ENCODE assay signal across 19 mouse cellular contexts in the genomic region with DNA sequence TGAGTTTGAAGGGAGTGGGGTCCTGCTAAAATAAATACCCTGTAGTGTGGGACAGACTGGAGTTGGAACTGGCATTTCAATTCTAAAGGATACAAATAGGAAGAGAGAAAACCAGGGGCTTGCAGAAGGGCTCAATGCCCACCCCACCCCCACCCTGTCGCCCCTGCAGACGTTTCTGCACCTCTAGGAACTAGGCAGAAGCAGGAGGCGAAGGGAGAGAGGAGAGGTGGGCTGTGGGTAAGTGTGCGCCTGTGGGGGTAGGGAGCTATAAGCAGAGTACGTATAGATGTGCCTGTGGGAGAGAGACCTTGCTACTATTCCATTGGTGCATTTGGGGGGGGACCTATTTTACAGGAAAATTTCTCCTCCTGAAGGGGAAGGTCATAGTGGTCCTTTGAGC. TPM values are rescaled to one million over a fixed set of nuclear protein-coding genes. Genes with fewer than 3 reads are reported as not detected.
DNase-seq lines count a peak whose midpoint lies in the region; ATAC-seq lines count a peak whose summit lies in the region.
"Had no signal": no experiment of that assay in that cellular context is flagged by ENCODE, and none has a peak within 500 bp of the region (broad histone marks: within the 10 kb centered on the region; RNA-seq: fewer than 3 reads in every experiment).

No protein-coding gene starts in this region.

- H3K36me3 ChIP-seq in kidney, embryonic 15.5 days = peaks cover 23% of the 10 kb centered on the region
- no peaks in the 10 kb centered on the region for H3K36me3 ChIP-seq in embryonic facial prominence, embryonic 10.5 days (replicated peaks)
- H3K36me3 ChIP-seq in hindbrain, embryonic 14.5 days (replicated peaks; ENCODE audit: control insufficient read depth, insufficient read depth) = 0 out of 2 replicates have a peak, but pooled peaks cover 2% of the 10 kb centered on the region
- H3K36me3 ChIP-seq in neural tube, embryonic 12.5 days = peaks cover 27% of the 10 kb centered on the region
- no peaks in the 10 kb centered on the region for H3K36me3 ChIP-seq in forebrain, embryonic 13.5 days (ENCODE audit: poor library complexity, severe bottlenecking)
- H3K36me3 ChIP-seq: heart, embryonic 12.5 days; liver, embryonic 15.5 days; midbrain, embryonic 10.5 days had no signal

- DNase-seq in kidney, adult 8-10 months = no peak
- no peak for DNase-seq in embryonic facial prominence, embryonic 10.5 days (ENCODE audit: low spot score)
- no peak for DNase-seq in hindbrain, embryonic 14.5 days (ENCODE audit: low spot score)
- no peak for DNase-seq in layer of hippocampus, postnatal 14 days (ENCODE audit: low spot score in 2 of 2)
- DNase-seq in cerebellum, postnatal 14 days = no peak
- DNase-seq: adrenal gland, adult 8-10 months; cerebellum, adult 2 months; embryo, embryonic 11 days; gastrocnemius, postnatal 10 days had no signal

- H3K27ac ChIP-seq in kidney, embryonic 15.5 days = peak overlapping the region; percentile 100
- no peak overlapping the region for H3K27ac ChIP-seq in embryonic facial prominence, embryonic 10.5 days (replicated peaks)
- peak overlapping the region; percentile 99 for H3K27ac ChIP-seq in hindbrain, embryonic 14.5 days
- peak overlapping the region; percentile 100 for H3K27ac ChIP-seq in neural tube, embryonic 12.5 days
- no peak overlapping the region for H3K27ac ChIP-seq in forebrain, embryonic 13.5 days
- H3K27ac ChIP-seq: liver, embryonic 15.5 days; midbrain, embryonic 10.5 days had no signal

- no peaks in the 10 kb centered on the region for H3K27me3 ChIP-seq in kidney, embryonic 15.5 days
- H3K27me3 ChIP-seq in embryonic facial prominence, embryonic 10.5 days (replicated peaks; ENCODE audit: low read depth, poor library complexity, severe bottlenecking) = peaks cover 100% of the 10 kb centered on the region
- H3K27me3 ChIP-seq in hindbrain, embryonic 14.5 days (ENCODE audit: control insufficient read depth, insufficient read depth, low read length) = peaks cover 84% of the 10 kb centered on the region
- H3K27me3 ChIP-seq in neural tube, embryonic 12.5 days (replicated peaks) = no peaks in the 10 kb centered on the region
- H3K27me3 ChIP-seq in forebrain, embryonic 13.5 days = peaks cover 100% of the 10 kb centered on the region

- H3K4me1 ChIP-seq in kidney, embryonic 15.5 days = peaks cover 99% of the 10 kb centered on the region
- peaks cover 9% of the 10 kb centered on the region for H3K4me1 ChIP-seq in embryonic facial prominence, embryonic 10.5 days
- H3K4me1 ChIP-seq in hindbrain, embryonic 14.5 days (replicated peaks; ENCODE audit: control insufficient read depth, insufficient read depth, low read length) = no peaks in the 10 kb centered on the region
- H3K4me1 ChIP-seq in neural tube, embryonic 12.5 days = peaks cover 82% of the 10 kb centered on the region
- H3K4me1 ChIP-seq in forebrain, embryonic 13.5 days = no peaks in the 10 kb centered on the region
- H3K4me1 ChIP-seq: liver, embryonic 15.5 days had no signal

- no peak for ATAC-seq in kidney, embryonic 15.5 days (replicated peaks; ENCODE audit: low FRiP score)
- ATAC-seq in hindbrain, embryonic 14.5 days (ENCODE audit: low FRiP score) = peak; percentile 68
- peak; percentile 54; the same call in 1 of the 2 replicates for ATAC-seq in neural tube, embryonic 12.5 days (ENCODE audit: low FRiP score, low read depth)
- ATAC-seq in forebrain, embryonic 13.5 days = no peak

- 30% methylated on average over 5 of the region's 5 CpGs for WGBS in kidney, embryonic 15.5 days
- WGBS in embryonic facial prominence, embryonic 10.5 days = 2% methylated on average over 5 of the region's 5 CpGs
- WGBS in hindbrain, embryonic 14.5 days = 4% methylated on average over 5 of the region's 5 CpGs
- WGBS in neural tube, embryonic 12.5 days = 7% methylated on average over 5 of the region's 5 CpGs
- 3% methylated on average over 5 of the region's 5 CpGs for WGBS in forebrain, embryonic 13.5 days

- H3K4me3 ChIP-seq in kidney, embryonic 15.5 days (replicated peaks) = peak overlapping the region; percentile 80
- 0 out of 2 replicates have a peak overlapping the region, but pooled peaks have one; percentile 1 for H3K4me3 ChIP-seq in embryonic facial prominence, embryonic 10.5 days
- peak overlapping the region; percentile 48 for H3K4me3 ChIP-seq in hindbrain, embryonic 14.5 days (replicated peaks; ENCODE audit: low read length)
- peak overlapping the region; percentile 65 for H3K4me3 ChIP-seq in neural tube, embryonic 12.5 days
- no peak overlapping the region for H3K4me3 ChIP-seq in forebrain, embryonic 13.5 days
- H3K4me3 ChIP-seq: erythroblast, embryonic 14.5 days; heart, embryonic 12.5 days; liver, embryonic 15.5 days; midbrain, embryonic 10.5 days had no signal

- H3K9ac ChIP-seq in kidney, embryonic 15.5 days = peak overlapping the region; percentile 55
- H3K9ac ChIP-seq in hindbrain, embryonic 14.5 days = peak overlapping the region; percentile 97
- peak overlapping the region; percentile 100 for H3K9ac ChIP-seq in neural tube, embryonic 12.5 days
- no peak overlapping the region for H3K9ac ChIP-seq in forebrain, embryonic 13.5 days
- H3K9ac ChIP-seq: heart, embryonic 12.5 days; liver, embryonic 15.5 days had no signal

- no peaks in the 10 kb centered on the region for H3K9me3 ChIP-seq in kidney, embryonic 15.5 days (replicated peaks)
- no peaks in the 10 kb centered on the region for H3K9me3 ChIP-seq in embryonic facial prominence, embryonic 10.5 days
- H3K9me3 ChIP-seq in hindbrain, embryonic 14.5 days (ENCODE audit: control insufficient read depth, low read length) = no peaks in the 10 kb centered on the region
- H3K9me3 ChIP-seq in neural tube, embryonic 12.5 days = no peaks in the 10 kb centered on the region
- no peaks in the 10 kb centered on the region for H3K9me3 ChIP-seq in forebrain, embryonic 13.5 days (replicated peaks)
- H3K9me3 ChIP-seq: heart, embryonic 12.5 days; liver, embryonic 15.5 days; midbrain, embryonic 10.5 days had no signal

- H3K4me2 ChIP-seq in kidney, embryonic 15.5 days = peak overlapping the region; percentile 90
- peak overlapping the region; percentile 77 for H3K4me2 ChIP-seq in hindbrain, embryonic 14.5 days (replicated peaks)
- H3K4me2 ChIP-seq in neural tube, embryonic 12.5 days (replicated peaks) = peak overlapping the region; percentile 100
- no peak overlapping the region for H3K4me2 ChIP-seq in forebrain, embryonic 13.5 days
- H3K4me2 ChIP-seq: heart, embryonic 12.5 days; liver, embryonic 15.5 days had no signal

RNA-seq across cellular contexts. Expression of a gene that starts 4.6 kb away (rescaled TPM):
- polyA plus RNA-seq in kidney, embryonic 15.5 days (2015; fragmentation: Nextera tagmentation; extraction: Ambion mirVana) = 4.4 and 4.5 TPM in 2 replicates
- polyA plus RNA-seq in embryonic facial prominence, embryonic 10.5 days (2016; fragmentation: Nextera tagmentation; extraction: Ambion mirVana) = 0.69 and 3.4 TPM in 2 replicates
- polyA plus RNA-seq in hindbrain, embryonic 14.5 days (2014; fragmentation: Nextera tagmentation; extraction: Ambion mirVana) = 12.8 and 17.2 TPM in 2 replicates
- 21.2 and 26.5 TPM in 2 replicates for polyA plus RNA-seq in neural tube, embryonic 12.5 days (2016; fragmentation: Nextera tagmentation; extraction: Ambion mirVana)
- not detected in 2 replicates for polyA plus RNA-seq in forebrain, embryonic 13.5 days (2015; fragmentation: Nextera tagmentation; extraction: Ambion mirVana)
- total RNA-seq in layer of hippocampus, postnatal 14 days (2021) = not detected
- total RNA-seq: layer of hippocampus, adult 8-10 months; left cerebral cortex, postnatal 14 days had no signal
- polyA plus RNA-seq: C2C12; erythroblast, embryonic 14.5 days; midbrain, embryonic 10.5 days had no signal

RNA-seq across cellular contexts. Expression of a gene that starts 9.7 kb away (rescaled TPM):
- 6.4 and 7.1 TPM in 2 replicates for polyA plus RNA-seq in kidney, embryonic 15.5 days (2015; fragmentation: Nextera tagmentation; extraction: Ambion mirVana)
- polyA plus RNA-seq in embryonic facial prominence, embryonic 10.5 days (2016; fragmentation: Nextera tagmentation; extraction: Ambion mirVana) = 0.09 and 0.23 TPM in 2 replicates
- 4.0 and 5.4 TPM in 2 replicates for polyA plus RNA-seq in hindbrain, embryonic 14.5 days (2014; fragmentation: Nextera tagmentation; extraction: Ambion mirVana)
- 10.2 and 15.1 TPM in 2 replicates for polyA plus RNA-seq in neural tube, embryonic 12.5 days (2016; fragmentation: Nextera tagmentation; extraction: Ambion mirVana)
- polyA plus RNA-seq in forebrain, embryonic 13.5 days (2015; fragmentation: Nextera tagmentation; extraction: Ambion mirVana) = not detected in 2 replicates
- not detected for total RNA-seq in layer of hippocampus, postnatal 14 days (2021)
- total RNA-seq: left cerebral cortex, postnatal 14 days had no signal
- polyA plus RNA-seq: erythroblast, embryonic 14.5 days; midbrain, embryonic 10.5 days had no signal

RNA-seq across cellular contexts. Expression of a gene that starts 22.6 kb away (rescaled TPM):
- 45.7 and 45.9 TPM in 2 replicates for polyA plus RNA-seq in kidney, embryonic 15.5 days (2015; fragmentation: Nextera tagmentation; extraction: Ambion mirVana)
- polyA plus RNA-seq in embryonic facial prominence, embryonic 10.5 days (2016; fragmentation: Nextera tagmentation; extraction: Ambion mirVana) = 5.8 and 17.0 TPM in 2 replicates
- 39.5 and 42.9 TPM in 2 replicates for polyA plus RNA-seq in hindbrain, embryonic 14.5 days (2014; fragmentation: Nextera tagmentation; extraction: Ambion mirVana)
- polyA plus RNA-seq in neural tube, embryonic 12.5 days (2016; fragmentation: Nextera tagmentation; extraction: Ambion mirVana) = 109 and 119 TPM in 2 replicates
- polyA plus RNA-seq in forebrain, embryonic 13.5 days (2015; fragmentation: Nextera tagmentation; extraction: Ambion mirVana) = not detected in 2 replicates
- not detected for total RNA-seq in layer of hippocampus, postnatal 14 days (2021)
- total RNA-seq: layer of hippocampus, adult 8-10 months; left cerebral cortex, postnatal 14 days had no signal
- polyA plus RNA-seq: C2C12; erythroblast, embryonic 14.5 days had no signal

RNA-seq across cellular contexts. Expression of a gene that starts 24.6 kb away (rescaled TPM):
- polyA plus RNA-seq in kidney, embryonic 15.5 days (2015; fragmentation: Nextera tagmentation; extraction: Ambion mirVana) = 18.8 and 20.2 TPM in 2 replicates
- 0.07 and 0.28 TPM in 2 replicates for polyA plus RNA-seq in embryonic facial prominence, embryonic 10.5 days (2016; fragmentation: Nextera tagmentation; extraction: Ambion mirVana)
- 140 and 157 TPM in 2 replicates for polyA plus RNA-seq in hindbrain, embryonic 14.5 days (2014; fragmentation: Nextera tagmentation; extraction: Ambion mirVana)
- 79.2 and 94.7 TPM in 2 replicates for polyA plus RNA-seq in neural tube, embryonic 12.5 days (2016; fragmentation: Nextera tagmentation; extraction: Ambion mirVana)
- polyA plus RNA-seq in forebrain, embryonic 13.5 days (2015; fragmentation: Nextera tagmentation; extraction: Ambion mirVana) = 0.09 TPM in 1 of 2 replicates, not detected in the other
- total RNA-seq in layer of hippocampus, postnatal 14 days (2021) = not detected
- total RNA-seq: layer of hippocampus, adult 8-10 months; left cerebral cortex, postnatal 14 days had no signal
- polyA plus RNA-seq: C2C12; erythroblast, embryonic 14.5 days; midbrain, embryonic 10.5 days had no signal

RNA-seq across cellular contexts. Expression of a gene that starts 35.5 kb away (rescaled TPM):
- 47.1 and 49.1 TPM in 2 replicates for polyA plus RNA-seq in kidney, embryonic 15.5 days (2015; fragmentation: Nextera tagmentation; extraction: Ambion mirVana)
- polyA plus RNA-seq in embryonic facial prominence, embryonic 10.5 days (2016; fragmentation: Nextera tagmentation; extraction: Ambion mirVana) = 0.15 TPM in 1 of 2 replicates, not detected in the other
- polyA plus RNA-seq in hindbrain, embryonic 14.5 days (2014; fragmentation: Nextera tagmentation; extraction: Ambion mirVana) = 71.4 and 90.1 TPM in 2 replicates
- 145 and 151 TPM in 2 replicates for polyA plus RNA-seq in neural tube, embryonic 12.5 days (2016; fragmentation: Nextera tagmentation; extraction: Ambion mirVana)
- not detected in 2 replicates for polyA plus RNA-seq in forebrain, embryonic 13.5 days (2015; fragmentation: Nextera tagmentation; extraction: Ambion mirVana)
- not detected for total RNA-seq in layer of hippocampus, postnatal 14 days (2021)
- total RNA-seq: layer of hippocampus, adult 8-10 months; left cerebral cortex, postnatal 14 days had no signal
- polyA plus RNA-seq: erythroblast, embryonic 14.5 days; heart, embryonic 12.5 days; midbrain, embryonic 10.5 days had no signal

Comparison
In these comparisons a context has a peak if more than half of its experiments do, and no peak if none do; other contexts are left out.
1. ATAC-seq: peak in hindbrain, embryonic 14.5 days (single experiment) and neural tube, embryonic 12.5 days (single experiment); none in kidney, embryonic 15.5 days (single experiment) and forebrain, embryonic 13.5 days (single experiment).
2. H3K27ac ChIP-seq: peak in kidney, embryonic 15.5 days (single experiment), hindbrain, embryonic 14.5 days (single experiment) and neural tube, embryonic 12.5 days (single experiment); none in embryonic facial prominence, embryonic 10.5 days (single experiment) and forebrain, embryonic 13.5 days (single experiment).